Mouse (Mus musculus): Measurements from ENCODE around the gene Myo16.
A peak's percentile ranks its signal among the peaks of the same experiment; 100 is the strongest.

The Myo16 gene

DNA sequence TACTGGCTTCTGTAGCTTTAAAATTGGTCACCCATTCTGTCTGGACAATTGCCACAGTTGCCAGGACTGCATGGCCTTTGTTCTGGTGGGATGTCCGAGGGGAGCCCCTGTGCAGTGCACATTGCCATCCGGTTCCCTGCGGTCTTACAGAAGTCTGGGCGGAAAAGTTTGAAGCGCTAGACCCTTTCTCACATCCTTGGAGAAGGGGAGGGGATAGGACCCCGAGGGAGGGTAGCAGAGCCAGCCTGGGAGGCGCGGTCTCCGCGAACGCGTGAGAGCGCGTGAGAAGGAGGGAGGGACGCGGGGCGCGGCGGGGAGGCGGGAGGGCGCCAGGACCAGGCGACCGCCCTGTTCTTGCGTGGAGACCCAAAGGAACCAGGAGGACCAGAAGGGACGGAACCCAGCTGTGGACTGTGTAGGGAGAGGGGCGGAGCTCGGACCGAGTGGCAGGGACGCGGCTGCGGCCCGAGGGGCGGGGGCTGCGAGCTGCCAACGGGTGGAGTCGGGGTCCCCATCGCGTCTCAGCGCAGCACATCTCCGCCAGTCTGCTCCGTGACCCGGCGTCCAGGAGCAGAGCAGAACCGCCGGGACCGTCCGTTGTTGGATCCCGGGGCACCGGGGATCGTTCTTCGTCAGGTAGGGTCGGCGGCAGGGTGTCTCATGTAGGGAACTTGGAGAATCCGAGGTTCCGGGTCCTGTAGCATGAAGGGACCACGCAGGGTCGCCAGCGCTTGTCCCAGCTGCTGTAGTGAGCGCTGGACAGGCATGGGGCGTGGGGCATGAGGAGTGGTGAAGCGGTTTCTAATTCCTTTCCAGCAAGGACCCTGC lies at the start of gene Myo16:
Gene Myo16, plus strand, starts transcription at position 301 of the 828 bp plus-strand sequence.
- DNase-seq (ENCODE audit: low spot score in 2 of 2): peak in 1 of 2 experiments; percentile 32

DNA sequence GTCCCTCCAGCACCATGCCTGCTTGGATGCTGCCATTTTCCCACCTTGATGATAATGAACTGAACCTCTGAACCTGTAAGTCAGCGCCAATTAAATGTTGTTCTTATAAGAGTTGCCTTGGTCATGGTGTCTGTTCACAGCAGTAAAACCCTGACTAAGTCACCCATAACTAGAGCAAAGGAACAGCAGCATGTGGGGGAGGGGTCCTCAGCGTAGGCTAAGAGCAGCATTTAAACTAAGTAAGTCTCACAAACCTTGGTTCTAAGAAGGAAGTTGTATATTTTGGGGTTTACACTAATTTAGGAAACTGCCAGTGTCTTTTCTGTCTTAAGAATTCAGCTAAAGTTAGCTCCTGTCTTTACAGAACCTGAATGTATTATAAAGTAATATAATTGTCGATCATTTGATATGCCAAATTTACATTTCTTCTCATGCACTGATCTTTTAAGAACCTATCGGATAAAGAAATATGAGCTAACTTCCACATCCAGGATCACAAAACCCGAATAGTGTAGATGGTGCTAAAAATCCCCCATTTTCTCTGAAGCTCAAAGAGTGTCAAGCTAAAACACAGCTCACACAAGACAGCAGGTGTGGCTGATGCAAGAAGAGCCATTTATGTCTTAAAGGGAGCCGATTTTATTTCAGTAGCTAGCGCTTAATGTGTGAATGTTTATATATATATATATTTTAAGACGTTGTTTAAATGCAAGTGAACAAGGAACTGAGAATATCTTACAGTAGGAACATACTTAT lies 45.0 kb upstream of the Myo16 start:
- DNase-seq (ENCODE audit: low spot score in 2 of 2): no peak

DNA sequence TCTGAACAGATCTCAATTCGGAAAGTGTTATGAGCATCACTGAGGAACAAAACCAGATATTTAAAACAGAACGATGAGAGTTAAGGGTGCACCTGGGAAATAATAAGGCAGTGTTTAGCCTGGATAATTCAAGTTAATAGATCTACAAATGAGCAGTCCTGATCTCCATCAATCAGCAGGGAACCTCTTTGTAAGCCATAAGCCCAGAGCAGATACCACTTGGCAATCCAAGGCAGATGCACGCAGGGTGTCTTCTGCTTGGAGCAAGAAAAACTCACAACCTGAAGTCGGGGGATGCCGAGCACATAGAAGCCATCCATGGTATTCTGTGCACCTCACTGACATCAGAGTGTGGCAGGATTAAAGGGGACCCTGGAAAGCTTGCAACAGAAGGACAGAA lies 31.0 kb upstream of the Myo16 start:
- DNase-seq (ENCODE audit: low spot score in 2 of 2): no peak

DNA sequence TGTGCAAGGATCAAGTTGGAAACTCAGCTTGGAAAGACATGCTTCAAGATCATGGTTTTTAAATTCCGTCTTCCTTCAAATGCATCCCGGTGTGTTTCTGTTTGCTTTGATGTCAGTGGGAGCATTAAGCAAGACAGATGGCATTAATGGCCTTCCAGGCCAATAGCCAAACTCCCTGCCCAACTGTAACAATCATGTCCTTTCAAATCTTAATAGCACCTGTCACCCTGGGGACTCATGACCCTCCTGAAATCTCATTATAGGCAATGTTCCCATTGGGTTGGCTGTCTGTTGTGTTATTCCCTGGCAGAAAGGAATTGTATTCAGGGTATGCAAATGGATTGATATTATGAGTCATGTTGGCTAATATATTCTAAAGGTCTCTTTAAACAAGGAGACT lies 30.3 kb upstream of the Myo16 start:
- no peak for DNase-seq (ENCODE audit: low spot score in 2 of 2)

DNA sequence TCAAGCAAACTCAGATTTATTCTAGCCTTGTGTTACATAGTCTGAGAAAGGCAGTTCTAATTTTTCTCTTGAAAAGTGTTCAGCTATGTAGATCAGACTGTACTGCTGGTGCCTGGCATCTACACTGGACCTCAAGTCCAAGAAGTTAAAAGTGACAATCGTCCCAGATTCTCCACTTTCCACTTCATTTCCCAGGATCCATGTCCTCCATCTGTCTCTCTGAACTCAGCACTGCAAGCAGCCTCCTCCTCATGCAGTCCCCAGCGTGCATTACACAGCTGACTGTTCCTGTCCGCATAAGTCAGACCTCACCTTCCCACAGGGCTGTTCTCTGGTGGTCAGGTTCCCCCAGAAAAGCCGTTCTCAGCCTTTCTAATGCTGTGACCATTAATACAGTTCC lies 28.0 kb upstream of the Myo16 start:
- no peak for DNase-seq (ENCODE audit: low spot score in 2 of 2)

DNA sequence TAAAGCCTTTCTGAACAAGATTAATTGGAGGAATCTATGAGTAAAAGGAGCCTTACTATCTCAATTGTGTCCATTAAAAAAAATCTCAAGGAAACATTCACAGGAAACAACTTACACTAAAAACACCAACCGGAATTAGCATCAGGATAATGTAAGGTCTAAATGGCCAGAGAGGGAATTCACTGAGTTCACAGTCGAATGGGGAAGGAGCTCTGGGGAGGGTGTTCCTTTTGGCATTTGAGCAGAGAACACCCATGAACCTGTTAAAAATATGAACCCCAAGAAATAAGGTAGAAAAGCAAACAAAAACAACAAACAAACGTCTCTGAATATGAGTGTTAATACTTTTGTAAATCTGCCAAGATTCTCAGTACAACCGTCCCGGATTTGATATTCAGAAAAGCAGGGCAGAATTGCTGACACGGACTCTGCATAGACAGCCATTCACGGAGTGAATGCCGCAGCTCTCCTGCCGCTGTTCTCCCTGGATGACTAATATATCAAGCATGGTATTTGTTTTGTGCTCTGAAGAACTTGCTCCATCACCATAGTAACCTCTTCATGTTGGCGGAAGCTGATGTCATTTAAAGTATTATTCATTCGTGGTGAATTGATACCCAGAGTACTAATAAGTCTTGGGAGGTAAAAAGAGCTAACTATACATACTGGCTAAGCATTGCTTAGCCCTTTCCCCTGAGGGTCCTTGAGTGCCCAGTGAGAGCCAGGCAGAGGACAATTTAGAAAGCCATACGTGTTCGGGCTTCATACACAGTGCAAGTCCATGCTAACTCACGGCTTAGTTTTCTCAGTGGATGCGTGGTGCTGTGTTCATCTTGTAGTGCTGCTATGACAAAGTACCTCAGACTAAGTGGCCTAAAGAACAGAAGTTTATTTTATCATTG lies 22.9 kb upstream of the Myo16 start:
- DNase-seq (ENCODE audit: low spot score in 2 of 2): no peak

DNA sequence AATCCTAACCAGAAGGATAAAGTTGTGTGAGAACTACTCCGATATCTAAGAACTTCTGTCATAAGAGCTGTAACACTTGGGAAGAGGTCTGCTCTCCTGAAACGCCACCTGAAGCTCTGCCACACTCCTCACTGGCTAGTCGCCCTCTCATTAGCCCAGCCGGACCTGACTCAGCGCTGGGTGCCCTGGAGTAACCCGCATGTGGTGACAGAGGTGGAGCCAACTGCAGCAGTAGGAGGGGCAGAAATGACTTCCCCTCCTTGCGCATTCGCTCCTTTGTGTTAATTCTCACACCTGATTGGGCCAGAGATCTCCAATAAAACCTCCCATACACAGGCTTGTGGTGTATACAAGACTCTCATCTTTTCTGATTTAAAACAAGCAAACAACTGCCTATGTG lies 14.2 kb upstream of the Myo16 start:
- no peak for DNase-seq (ENCODE audit: low spot score in 2 of 2)

DNA sequence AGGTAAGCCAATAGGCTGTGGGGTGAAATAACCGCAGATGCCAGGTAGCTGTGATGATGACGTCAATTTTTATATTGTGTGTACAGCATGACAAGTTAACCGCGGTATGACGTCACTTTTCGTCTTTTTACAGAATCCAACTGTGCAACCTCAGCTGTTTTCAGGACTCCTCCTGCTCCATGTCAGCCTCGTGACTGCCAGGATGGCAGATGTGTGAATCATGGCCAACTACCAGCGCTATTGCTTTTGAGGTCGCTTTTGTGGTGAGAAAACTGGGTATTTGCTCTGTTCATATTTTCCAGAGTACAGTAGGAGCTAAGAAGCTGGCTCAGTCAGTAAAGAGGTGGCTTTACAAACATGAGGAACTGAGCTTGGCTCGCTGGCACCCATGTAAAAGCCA lies 9.8 kb upstream of the Myo16 start:
- DNase-seq (ENCODE audit: low spot score in 2 of 2): no peak

DNA sequence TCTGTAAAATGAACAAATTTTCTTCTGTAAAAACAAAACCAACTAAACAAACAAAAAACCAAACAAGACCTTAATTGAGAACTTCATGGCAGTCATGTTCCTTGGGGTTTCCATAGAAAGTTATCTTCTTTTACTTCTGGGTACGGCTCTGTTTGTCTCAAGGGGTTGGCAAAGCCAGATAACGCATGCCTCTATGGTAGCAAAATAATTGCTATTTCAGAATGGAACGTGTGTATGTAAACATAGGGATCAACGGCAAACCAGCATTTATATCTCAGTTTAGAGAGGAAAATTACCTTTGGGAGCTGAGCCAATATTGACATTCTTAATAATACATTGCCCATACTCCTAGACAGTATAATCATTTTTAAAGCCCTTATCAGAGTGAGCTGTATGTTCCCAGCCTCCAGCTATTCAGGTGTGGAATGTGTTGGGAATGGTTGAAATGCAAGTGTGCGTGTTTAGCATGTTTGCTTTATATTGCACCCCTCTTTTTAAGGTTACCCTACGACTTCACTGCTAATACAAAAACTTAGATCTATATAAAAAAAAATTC lies 1.9 kb upstream of the Myo16 start:
- DNase-seq (ENCODE audit: low spot score in 2 of 2): no peak

DNA sequence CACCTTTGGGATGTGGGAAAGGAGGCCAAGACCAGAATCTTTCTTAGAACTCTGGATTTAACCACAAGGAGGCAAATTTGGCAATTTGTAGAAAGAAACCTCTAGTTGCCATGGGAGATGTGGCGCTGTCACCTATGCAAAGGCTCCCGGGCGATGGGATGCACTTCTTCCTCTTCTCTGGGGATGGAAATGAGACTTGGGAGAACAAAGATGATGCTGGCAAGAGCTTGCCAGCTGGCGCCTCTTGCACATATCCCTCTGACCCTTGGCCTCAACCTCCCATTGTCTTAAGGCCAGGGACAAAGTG lies 681 bp downstream of the Myo16 start:
- DNase-seq (ENCODE audit: low spot score in 2 of 2): no peak

DNA sequence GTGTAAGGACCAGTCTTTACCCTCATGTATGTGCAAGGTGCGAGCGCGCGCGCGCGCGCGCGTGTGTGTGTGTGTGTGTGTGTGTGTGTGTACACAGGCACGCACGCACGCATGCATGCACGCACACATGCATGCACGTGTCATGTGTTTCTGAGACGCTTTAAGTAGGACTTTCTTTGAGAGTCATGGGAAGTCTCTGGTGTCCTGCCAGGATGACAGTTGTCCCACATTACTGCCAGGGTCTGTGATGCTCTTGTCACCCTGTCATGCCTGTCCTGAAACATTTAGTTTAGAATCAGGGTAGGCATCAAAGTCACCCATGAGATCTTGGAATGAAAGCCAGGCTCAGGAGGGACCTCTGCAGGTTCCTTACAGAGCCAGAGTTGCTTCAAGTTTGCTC lies 1.4 kb downstream of the Myo16 start:
- no peak for DNase-seq (ENCODE audit: low spot score in 2 of 2)

DNA sequence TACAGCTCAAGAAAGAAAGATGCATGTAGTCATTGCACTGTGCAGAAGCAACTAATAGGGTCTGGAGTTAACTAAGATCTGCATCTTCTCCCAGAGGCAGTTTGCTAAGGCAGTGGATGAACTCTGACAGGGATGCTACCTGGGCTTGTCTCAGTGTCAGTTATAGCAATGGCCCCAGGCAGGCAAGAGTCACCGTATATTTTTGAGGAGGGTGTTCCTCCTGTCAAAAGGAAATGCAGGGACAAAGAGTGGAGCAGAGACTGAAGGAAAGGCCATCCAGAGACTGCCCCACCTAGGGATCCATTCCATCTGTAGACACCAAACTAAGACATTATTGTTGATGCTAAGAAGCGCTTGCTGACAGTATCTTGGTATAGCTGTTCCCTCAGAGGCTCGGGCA lies 7.4 kb downstream of the Myo16 start:
- DNase-seq (ENCODE audit: low spot score in 2 of 2): no peak

DNA sequence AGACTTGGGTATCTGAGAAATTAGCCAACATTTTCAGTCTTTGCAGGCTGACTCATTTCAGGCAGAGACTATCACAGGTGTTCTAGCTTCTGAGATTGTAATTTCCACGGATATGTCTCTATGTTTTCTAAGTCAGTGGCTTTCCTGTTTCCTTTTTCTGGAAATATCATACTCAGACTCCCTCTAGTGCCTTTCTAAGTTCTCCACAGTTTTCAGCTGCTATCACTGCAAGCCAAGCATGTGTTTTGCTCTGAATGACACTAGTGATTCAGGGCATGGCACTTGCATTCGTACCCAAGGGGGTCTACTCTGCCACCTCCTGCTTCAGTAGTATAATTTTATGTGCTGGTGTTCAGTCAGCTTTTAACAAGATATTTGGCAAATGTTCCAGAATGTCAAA lies 11.2 kb downstream of the Myo16 start:
- no peak for DNase-seq (ENCODE audit: low spot score in 2 of 2)

DNA sequence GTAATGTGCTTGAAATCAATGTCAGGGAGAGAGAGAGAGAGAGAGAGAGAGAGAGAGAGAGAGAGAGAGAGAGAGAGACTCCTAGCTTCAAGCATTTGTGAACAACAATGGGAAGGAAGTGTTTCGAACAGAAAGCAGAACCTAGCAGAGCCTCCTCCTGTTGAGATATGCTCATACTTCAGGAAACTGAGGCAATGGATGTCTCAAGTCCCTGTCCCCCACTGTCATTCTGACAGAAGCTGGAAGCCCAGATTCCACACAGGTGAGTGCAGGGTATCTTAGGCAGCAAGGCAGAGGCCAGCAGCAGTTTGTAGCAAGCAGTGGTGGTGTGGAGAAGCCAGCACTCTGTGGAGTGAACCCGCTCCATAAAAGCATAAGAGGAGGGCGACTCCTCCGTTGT lies 14.6 kb downstream of the Myo16 start:
- DNase-seq (ENCODE audit: low spot score in 2 of 2): no peak

DNA sequence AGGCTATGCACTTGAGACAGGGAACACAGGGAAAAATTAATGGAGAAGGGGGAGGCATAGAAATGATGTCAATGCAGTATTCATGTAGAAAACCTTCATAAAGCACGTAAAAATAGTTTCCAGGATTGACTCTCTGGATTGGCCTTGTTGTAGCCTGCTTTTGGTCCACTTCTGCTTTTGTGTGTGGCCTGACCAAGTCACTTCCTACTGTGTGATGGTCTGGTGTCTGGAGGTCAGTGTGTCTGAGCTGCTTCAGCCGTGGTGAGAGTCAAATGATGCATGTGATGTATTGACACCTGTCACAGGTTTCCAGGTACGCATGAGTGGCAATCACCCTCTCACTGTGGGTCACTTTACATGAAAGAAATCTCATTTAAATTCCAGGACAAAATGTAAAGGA lies 16.2 kb downstream of the Myo16 start:
- no peak for DNase-seq (ENCODE audit: low spot score in 2 of 2)

DNA sequence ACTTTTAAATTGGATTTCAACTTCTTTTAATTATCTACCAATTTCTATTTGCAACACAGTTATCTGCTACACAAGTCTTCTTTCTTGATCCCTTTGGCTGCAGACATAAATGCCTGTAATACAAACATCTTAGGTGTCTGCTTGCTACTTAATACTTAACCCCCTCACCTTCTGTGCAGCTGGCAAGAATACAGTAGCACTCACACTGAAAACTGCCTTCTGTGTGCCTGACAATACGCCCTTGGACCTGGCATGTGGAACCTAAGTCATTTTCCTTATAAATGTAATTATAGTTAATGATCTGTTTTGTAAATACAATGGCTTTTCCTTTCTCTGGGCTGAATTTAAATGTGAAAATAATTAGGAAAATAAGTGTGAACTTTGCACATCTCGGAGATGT lies 17.6 kb downstream of the Myo16 start:
- DNase-seq (ENCODE audit: low spot score in 2 of 2): no peak

DNA sequence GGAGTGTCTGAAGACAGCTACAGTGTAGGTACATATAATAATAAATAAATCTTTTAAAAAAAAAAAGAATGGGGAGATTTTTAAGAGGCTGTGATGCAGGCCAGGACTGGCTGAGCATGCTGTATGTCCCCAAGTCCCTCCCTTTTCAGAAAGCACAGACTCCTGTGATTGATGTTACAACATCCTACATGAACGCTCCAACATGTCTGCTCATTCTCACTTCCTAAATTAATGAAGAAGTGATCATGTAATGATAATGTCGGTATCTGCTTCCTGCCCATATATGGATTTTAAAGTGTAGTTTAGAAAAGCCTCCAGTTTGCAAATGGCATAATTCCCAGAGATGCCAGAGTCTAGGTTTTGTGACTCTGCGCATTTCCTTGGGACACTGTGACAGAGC lies 18.6 kb downstream of the Myo16 start:
- DNase-seq (ENCODE audit: low spot score in 2 of 2): no peak

DNA sequence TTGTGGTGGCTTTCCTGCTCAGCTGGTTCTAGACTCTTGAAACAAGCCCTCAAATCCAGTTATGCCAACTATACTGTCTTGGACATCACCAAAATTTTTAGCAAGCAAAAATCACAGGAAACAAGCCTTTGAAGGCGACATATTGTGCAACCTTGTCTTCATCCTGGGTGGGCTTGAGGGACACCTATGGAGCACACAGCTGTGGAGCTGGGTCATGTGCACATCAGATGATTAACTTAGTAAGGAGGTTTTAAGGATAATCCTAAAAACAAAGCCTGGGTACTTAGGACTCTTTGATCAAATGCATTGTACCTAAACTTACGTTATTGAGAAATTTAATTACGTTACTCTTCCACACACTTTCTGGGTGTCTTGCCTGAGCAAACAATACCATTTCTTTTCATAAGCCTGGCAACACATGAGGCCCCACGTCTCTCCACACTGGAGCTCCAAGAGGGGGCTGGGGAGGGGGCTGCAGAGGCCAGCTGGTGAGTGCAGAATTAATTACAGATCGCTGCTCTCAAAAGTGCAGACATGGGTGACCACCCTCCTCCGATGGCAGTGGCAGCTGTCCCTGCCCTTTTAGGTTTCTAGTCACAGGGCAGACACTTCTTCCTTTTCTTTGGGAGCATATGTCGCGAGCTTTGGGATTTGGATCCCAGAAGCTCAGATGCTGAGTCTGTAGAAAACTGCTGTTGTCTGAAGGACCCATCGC lies 19.5 kb downstream of the Myo16 start:
- no peak for DNase-seq (ENCODE audit: low spot score in 2 of 2)

DNA sequence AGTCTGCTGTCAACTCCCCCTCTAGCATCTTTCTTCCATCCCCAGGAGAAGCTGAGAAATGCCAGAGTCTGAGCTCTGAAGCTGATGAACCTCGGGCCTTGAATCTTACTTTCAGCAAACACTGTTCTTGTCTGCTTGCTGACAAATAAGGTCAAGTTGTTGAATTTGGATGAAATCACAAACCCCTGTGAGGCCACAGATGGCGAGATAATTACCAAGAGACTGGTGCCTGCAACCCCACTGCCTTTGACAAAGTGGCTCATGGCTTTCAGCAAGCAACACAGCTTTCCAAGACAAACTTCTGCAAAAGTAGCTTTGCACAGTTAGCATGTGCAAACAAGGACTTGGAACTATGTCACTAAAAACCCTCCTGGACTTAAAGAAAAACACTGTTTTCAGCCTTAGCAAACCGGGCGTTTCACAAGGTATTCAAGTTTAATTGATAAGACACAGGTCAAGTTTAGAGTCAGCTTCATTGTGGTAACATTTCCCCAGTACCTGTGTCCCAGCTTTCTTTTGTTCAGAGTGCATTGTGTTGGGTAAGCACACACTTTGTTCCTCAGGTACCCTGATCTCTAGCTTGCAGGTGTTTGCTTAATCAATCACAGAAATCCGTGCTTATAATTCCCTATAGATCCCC lies 20.6 kb downstream of the Myo16 start:
- DNase-seq (ENCODE audit: low spot score in 2 of 2): no peak

DNA sequence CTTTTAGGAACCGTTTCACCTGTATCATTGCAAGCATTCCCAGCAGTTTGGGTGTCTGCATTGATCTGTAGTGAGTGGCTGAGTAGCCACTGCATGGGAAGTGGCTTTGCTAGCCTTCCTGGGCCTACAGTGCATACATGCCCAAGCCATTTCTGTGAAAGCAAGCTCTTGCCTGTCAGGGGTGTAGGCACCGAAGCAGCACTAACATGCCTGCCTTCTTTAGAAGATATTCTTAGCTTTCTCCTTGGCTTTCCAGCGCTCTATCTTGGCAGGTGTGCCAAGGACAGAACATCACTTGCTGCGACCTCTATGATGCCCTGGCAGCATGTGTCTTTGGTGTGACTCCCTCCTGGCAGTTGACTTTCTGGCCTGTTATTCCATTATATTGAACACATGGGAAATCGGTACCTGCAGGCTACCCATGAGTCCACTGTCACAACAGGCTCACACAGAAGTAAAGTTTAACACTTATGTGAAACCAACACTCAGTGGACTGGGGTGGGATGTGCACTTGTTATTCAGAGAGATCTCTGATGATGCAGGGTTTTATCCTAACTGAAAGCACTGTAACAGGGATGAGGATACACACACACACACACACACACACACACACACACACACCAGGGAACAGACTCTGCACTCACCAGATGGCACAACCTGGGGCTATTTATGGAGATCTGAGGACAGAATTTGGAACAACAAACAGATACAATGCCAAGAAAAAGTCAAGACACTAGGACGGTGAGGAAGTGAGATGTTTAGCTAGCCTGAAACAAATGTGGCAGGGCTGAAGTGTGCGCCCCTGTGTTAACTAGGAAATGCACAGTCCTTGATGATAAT lies 21.4 kb downstream of the Myo16 start:
- no peak for DNase-seq (ENCODE audit: low spot score in 2 of 2)
